Mouse (Mus musculus): ENCODE measurements around the gene Man2a2. TPM values are rescaled to one million over a fixed set of nuclear protein-coding genes. Genes with fewer than 3 reads are reported as not detected.
A peak's percentile ranks its signal among the peaks of the same experiment; 100 is the strongest.

Man2a2 gene
- total RNA-seq, 1 experiment = 14.6 TPM

- Histone ChIP-seq H3K9ac (ENCODE audit: insufficient read depth, low read depth, low read length, poor library complexity, severe bottlenecking) (no peak overlapping the region), H3K4me3 (ENCODE audit: insufficient read depth in 1 of 2, low read depth in 1 of 2, low read length in 2 of 2, poor library complexity in 1 of 2, severe bottlenecking in 1 of 2) (no peak overlapping the region), H3K27ac (ENCODE audit: insufficient read depth, low read depth, low read length, poor library complexity, severe bottlenecking) (no peak overlapping the region), H3K4me1 (ENCODE audit: control insufficient read depth in 2 of 2, insufficient read depth in 2 of 2, low read length in 2 of 2, poor library complexity in 1 of 2) (peaks cover 0 to 7% of the 10 kb centered on the region in 2 experiments; a peak in 1 of 4 replicates), H3K9me3 (ENCODE audit: control insufficient read depth, insufficient read depth, low read depth, low read length) (no peaks in the 10 kb centered on the region), H3K36me3 (ENCODE audit: control insufficient read depth, insufficient read depth, low read length, poor library complexity, severe bottlenecking) (peaks cover 8% of the 10 kb centered on the region; the same call in 1 of the 2 replicates)
- TF ChIP-seq ZC3H11A (IDR thresholded peaks at IDR 0.05; ENCODE audit: borderline replicate concordance, low read depth, low read length) (no peak), ZNF384 (IDR thresholded peaks at IDR 0.05; ENCODE audit: low read depth, low read length) (no peak), CHD2 (IDR thresholded peaks at IDR 0.05; ENCODE audit: low read depth, low read length) (no peak), HCFC1 (IDR thresholded peaks at IDR 0.05; ENCODE audit: borderline replicate concordance, insufficient read depth, low read length) (no peak), MAFK (IDR thresholded peaks at IDR 0.05; ENCODE audit: insufficient read depth, low read depth, low read length) (no peak)
- no peak for DNase-seq (ENCODE audit: low read depth, low spot score)
- in situ Hi-C loops (cut with MboI; ENCODE audit: low sequenced_read_pairs in 2 of 2, unreplicated experiment in 2 of 2) = no loop called here
Measured at GRCm38 (mm10) chr7:80369461-80369860, 1.7 kb downstream of the Man2a2 start.

- Histone ChIP-seq H3K27ac (ENCODE audit: insufficient read depth, low read depth, low read length, poor library complexity, severe bottlenecking) (no peak overlapping the region), H3K36me3 (ENCODE audit: control insufficient read depth, insufficient read depth, low read length, poor library complexity, severe bottlenecking) (peaks cover 8% of the 10 kb centered on the region; the same call in 1 of the 2 replicates), H3K9me3 (ENCODE audit: control insufficient read depth, insufficient read depth, low read depth, low read length) (no peaks in the 10 kb centered on the region), H3K4me3 (ENCODE audit: insufficient read depth in 1 of 2, low read depth in 1 of 2, low read length in 2 of 2, poor library complexity in 1 of 2, severe bottlenecking in 1 of 2) (no peak overlapping the region), H3K9ac (ENCODE audit: insufficient read depth, low read depth, low read length, poor library complexity, severe bottlenecking) (no peak overlapping the region), H3K4me1 (ENCODE audit: control insufficient read depth in 2 of 2, insufficient read depth in 2 of 2, low read length in 2 of 2, poor library complexity in 1 of 2) (peaks cover 0 to 7% of the 10 kb centered on the region in 2 experiments; a peak in 1 of 4 replicates)
- TF ChIP-seq MAFK (IDR thresholded peaks at IDR 0.05; ENCODE audit: insufficient read depth, low read depth, low read length) (0 out of 2 replicates have a peak, but pooled peaks have one; percentile 19), CHD2 (IDR thresholded peaks at IDR 0.05; ENCODE audit: low read depth, low read length) (no peak), ZC3H11A (IDR thresholded peaks at IDR 0.05; ENCODE audit: borderline replicate concordance, low read depth, low read length) (no peak), ZNF384 (IDR thresholded peaks at IDR 0.05; ENCODE audit: low read depth, low read length) (peak; percentile 97), HCFC1 (IDR thresholded peaks at IDR 0.05; ENCODE audit: borderline replicate concordance, insufficient read depth, low read length) (no peak)
- in situ Hi-C loops (cut with MboI; ENCODE audit: low sequenced_read_pairs in 2 of 2, unreplicated experiment in 2 of 2) = no loop called here
- no peak for DNase-seq (ENCODE audit: low read depth, low spot score)
Measured at GRCm38 (mm10) chr7:80368635-80369421, 2.3 kb downstream of the Man2a2 start.

- H3K27ac ChIP-seq (ENCODE audit: insufficient read depth, low read depth, low read length, poor library complexity, severe bottlenecking) = no peak overlapping the region
- H3K9ac ChIP-seq (ENCODE audit: insufficient read depth, low read depth, low read length, poor library complexity, severe bottlenecking) = no peak overlapping the region
- TF ChIP-seq CHD2 (IDR thresholded peaks at IDR 0.05; ENCODE audit: low read depth, low read length) (no peak), ZNF384 (IDR thresholded peaks at IDR 0.05; ENCODE audit: low read depth, low read length) (no peak), MAFK (IDR thresholded peaks at IDR 0.05; ENCODE audit: insufficient read depth, low read depth, low read length) (no peak), HCFC1 (IDR thresholded peaks at IDR 0.05; ENCODE audit: borderline replicate concordance, insufficient read depth, low read length) (no peak), ZC3H11A (IDR thresholded peaks at IDR 0.05; ENCODE audit: borderline replicate concordance, low read depth, low read length) (no peak)
- no peak overlapping the region for H3K4me3 ChIP-seq (ENCODE audit: insufficient read depth in 1 of 2, low read depth in 1 of 2, low read length in 2 of 2, poor library complexity in 1 of 2, severe bottlenecking in 1 of 2)
- H3K9me3 ChIP-seq (ENCODE audit: control insufficient read depth, insufficient read depth, low read depth, low read length) = no peaks in the 10 kb centered on the region
- H3K4me1 ChIP-seq (ENCODE audit: control insufficient read depth in 2 of 2, insufficient read depth in 2 of 2, low read length in 2 of 2, poor library complexity in 1 of 2) = peaks cover 0 to 7% of the 10 kb centered on the region in 2 experiments; a peak in 1 of 4 replicates
- no peak for DNase-seq (ENCODE audit: low read depth, low spot score)
- in situ Hi-C loops (cut with MboI; ENCODE audit: low sequenced_read_pairs in 2 of 2, unreplicated experiment in 2 of 2) = no loop called here
- peaks cover 8% of the 10 kb centered on the region; the same call in 1 of the 2 replicates for H3K36me3 ChIP-seq (ENCODE audit: control insufficient read depth, insufficient read depth, low read length, poor library complexity, severe bottlenecking)
Measured at GRCm38 (mm10) chr7:80368009-80368408, 3.2 kb downstream of the Man2a2 start.

GRCm38 (mm10) chr7:80367232-80367631, 3.9 kb downstream of the Man2a2 start:
- H3K9me3 ChIP-seq (ENCODE audit: control insufficient read depth, insufficient read depth, low read depth, low read length) = no peaks in the 10 kb centered on the region
- no peak overlapping the region for H3K27ac ChIP-seq (ENCODE audit: insufficient read depth, low read depth, low read length, poor library complexity, severe bottlenecking)
- TF ChIP-seq CHD2 (IDR thresholded peaks at IDR 0.05; ENCODE audit: low read depth, low read length) (no peak), HCFC1 (IDR thresholded peaks at IDR 0.05; ENCODE audit: borderline replicate concordance, insufficient read depth, low read length) (no peak), MAFK (IDR thresholded peaks at IDR 0.05; ENCODE audit: insufficient read depth, low read depth, low read length) (no peak), ZNF384 (IDR thresholded peaks at IDR 0.05; ENCODE audit: low read depth, low read length) (no peak), ZC3H11A (IDR thresholded peaks at IDR 0.05; ENCODE audit: borderline replicate concordance, low read depth, low read length) (no peak)
- no peak for DNase-seq (ENCODE audit: low read depth, low spot score)
- peaks cover 8% of the 10 kb centered on the region; the same call in 1 of the 2 replicates for H3K36me3 ChIP-seq (ENCODE audit: control insufficient read depth, insufficient read depth, low read length, poor library complexity, severe bottlenecking)
- no peak overlapping the region for H3K9ac ChIP-seq (ENCODE audit: insufficient read depth, low read depth, low read length, poor library complexity, severe bottlenecking)
- peaks cover 0 to 7% of the 10 kb centered on the region in 2 experiments; a peak in 1 of 4 replicates for H3K4me1 ChIP-seq (ENCODE audit: control insufficient read depth in 2 of 2, insufficient read depth in 2 of 2, low read length in 2 of 2, poor library complexity in 1 of 2)
- H3K4me3 ChIP-seq (ENCODE audit: insufficient read depth in 1 of 2, low read depth in 1 of 2, low read length in 2 of 2, poor library complexity in 1 of 2, severe bottlenecking in 1 of 2) = no peak overlapping the region
- in situ Hi-C loops (cut with MboI; ENCODE audit: low sequenced_read_pairs in 2 of 2, unreplicated experiment in 2 of 2) = no loop called here

Measured in ES-E14 (cell line).